Comparison of ENCODE assay signal across 23 mouse cellular contexts in genomic region chr1:136939220-136939619, GRCm38 (mm10).
"Had no signal": no experiment of that assay in that cellular context is flagged by ENCODE, and none has a peak within 500 bp of the region (broad histone marks: within the 10 kb centered on the region; RNA-seq: fewer than 3 reads in every experiment).

No protein-coding gene starts in this region.

- H3K4me1 ChIP-seq: heart, embryonic 15.5 days; hindbrain, embryonic 13.5 days; hindbrain, embryonic 15.5 days; limb, embryonic 15.5 days had no signal

- H3K9ac ChIP-seq: forebrain, postnatal 0 days; heart, embryonic 13.5 days; heart, embryonic 15.5 days; hindbrain, embryonic 13.5 days; hindbrain, embryonic 15.5 days; limb, embryonic 13.5 days; limb, embryonic 15.5 days; liver, embryonic 13.5 days had no signal

- H3K4me3 ChIP-seq: heart, adult 2 months; heart, embryonic 13.5 days; heart, embryonic 15.5 days; hindbrain, embryonic 13.5 days; hindbrain, embryonic 15.5 days; layer of hippocampus, adult 2 months; limb, embryonic 13.5 days; limb, embryonic 15.5 days; liver, embryonic 13.5 days had no signal

- DNase-seq: forebrain, postnatal 0 days; gastrocnemius, postnatal 14 days; gastrocnemius, postnatal 36 days; heart, adult 2 months; heart, postnatal 14 days; heart, postnatal 36 days; kidney, adult 18-20 months; kidney, adult 8-10 months; kidney, postnatal 10 days; kidney, postnatal 25 days; kidney, postnatal 4 days; left cerebral cortex, postnatal 4 days; liver, embryonic 13.5 days had no signal

- ATAC-seq: forebrain, postnatal 0 days; hindbrain, postnatal 0 days; intestine, postnatal 0 days had no signal

- H3K27ac ChIP-seq: heart, adult 2 months; heart, embryonic 13.5 days; heart, embryonic 15.5 days; hindbrain, embryonic 13.5 days; hindbrain, embryonic 15.5 days; hindbrain, postnatal 0 days; layer of hippocampus, adult 2 months; limb, embryonic 13.5 days; limb, embryonic 15.5 days; liver, embryonic 13.5 days had no signal

- H3K9me3 ChIP-seq: heart, embryonic 13.5 days; heart, embryonic 15.5 days; hindbrain, embryonic 13.5 days; hindbrain, embryonic 15.5 days; limb, embryonic 13.5 days; limb, embryonic 15.5 days; liver, embryonic 13.5 days had no signal

- H3K36me3 ChIP-seq: heart, embryonic 13.5 days; heart, embryonic 15.5 days; hindbrain, embryonic 13.5 days; hindbrain, embryonic 15.5 days; limb, embryonic 13.5 days; limb, embryonic 15.5 days had no signal

- H3K4me2 ChIP-seq: heart, embryonic 11.5 days; heart, embryonic 13.5 days; heart, embryonic 15.5 days; hindbrain, embryonic 13.5 days; hindbrain, embryonic 15.5 days; limb, embryonic 13.5 days; limb, embryonic 15.5 days; liver, embryonic 13.5 days had no signal
